Comparison of ENCODE assay signal across 8 mouse cellular contexts in genomic region chr9:108490559-108491285, GRCm38 (mm10). TPM values are rescaled to one million over a fixed set of nuclear protein-coding genes. Genes with fewer than 3 reads are reported as not detected.
DNase-seq lines count a peak whose midpoint lies in the region; ATAC-seq lines count a peak whose summit lies in the region.

Gene Usp19 (plus strand): TSS chr9:108490602.

- ATAC-seq in inflammation-experienced regulatory T-cells, adult 6 months: peak; percentile 94
- ATAC-seq in megakaryocyte-erythroid progenitor cell, adult 5-6 weeks (replicated peaks; ENCODE audit: low FRiP score, low TSS enrichment, poor library complexity, severe bottlenecking): peak; percentile 85

- intact Hi-C loops in gastrocnemius, postnatal 14 days (cut with DNase I; ENCODE audit: low total_unique reads): no loop called here
- intact Hi-C loops in left cerebral cortex, postnatal 10 days (cut with DNase I): no loop called here

- DNase-seq in adrenal gland, adult (ENCODE audit: inconsistent age in 2 of 2, low spot score in 1 of 2): peak; percentile 97 to 98
- DNase-seq in embryo, embryonic 10.5 days (ENCODE audit: low spot score): peak; percentile 98
- DNase-seq in gastrocnemius, postnatal 14 days: peak; percentile 96
- DNase-seq in left cerebral cortex, postnatal 10 days (ENCODE audit: extremely low spot score in 1 of 2, low spot score in 2 of 2): peak; percentile 95 to 97
- peak; percentile 94 for DNase-seq in right cerebral cortex, postnatal 25 days
- DNase-seq in urinary bladder, postnatal 4 days (ENCODE audit: low spot score in 2 of 2): peak; percentile 91 to 96

RNA-seq across cellular contexts. Expression of gene Usp19, which starts in this region (rescaled TPM):
- 10 to 100 TPM; 85.9 to 92.0 TPM for total RNA-seq in gastrocnemius, postnatal 14 days (2021)
- polyA plus RNA-seq in inflammation-experienced regulatory T-cells, adult 6 months (2017; shearing (Covaris generic)): 10 to 100 TPM; 15.7 to 18.4 (median 18.4) TPM
- total RNA-seq in left cerebral cortex, postnatal 10 days (2021): 100 to 1,000 TPM; 104 to 114 TPM
- total RNA-seq in megakaryocyte-erythroid progenitor cell, adult 5-6 weeks (2014; fragmentation: Nextera tagmentation): 127 and 134 TPM in 2 replicates
- 37.8 and 51.0 TPM in 2 replicates for total RNA-seq in megakaryocyte-erythroid progenitor cell, adult 5-6 weeks (2017)

Comparison
In these comparisons a context has a peak if more than half of its experiments do, and no peak if none do; other contexts are left out.
1. Peak in every context shown above with its lines: DNase-seq and ATAC-seq.